Mouse (Mus musculus): ENCODE measurements around the gene Zc3h4.
A peak's percentile ranks its signal among the peaks of the same experiment; 100 is the strongest.
"Not testable (repeated sequence)": the region's sequence is repeated elsewhere in the genome, so short reads cannot be mapped to it uniquely, and the experiment has no call there.

The Zc3h4 gene

DNA sequence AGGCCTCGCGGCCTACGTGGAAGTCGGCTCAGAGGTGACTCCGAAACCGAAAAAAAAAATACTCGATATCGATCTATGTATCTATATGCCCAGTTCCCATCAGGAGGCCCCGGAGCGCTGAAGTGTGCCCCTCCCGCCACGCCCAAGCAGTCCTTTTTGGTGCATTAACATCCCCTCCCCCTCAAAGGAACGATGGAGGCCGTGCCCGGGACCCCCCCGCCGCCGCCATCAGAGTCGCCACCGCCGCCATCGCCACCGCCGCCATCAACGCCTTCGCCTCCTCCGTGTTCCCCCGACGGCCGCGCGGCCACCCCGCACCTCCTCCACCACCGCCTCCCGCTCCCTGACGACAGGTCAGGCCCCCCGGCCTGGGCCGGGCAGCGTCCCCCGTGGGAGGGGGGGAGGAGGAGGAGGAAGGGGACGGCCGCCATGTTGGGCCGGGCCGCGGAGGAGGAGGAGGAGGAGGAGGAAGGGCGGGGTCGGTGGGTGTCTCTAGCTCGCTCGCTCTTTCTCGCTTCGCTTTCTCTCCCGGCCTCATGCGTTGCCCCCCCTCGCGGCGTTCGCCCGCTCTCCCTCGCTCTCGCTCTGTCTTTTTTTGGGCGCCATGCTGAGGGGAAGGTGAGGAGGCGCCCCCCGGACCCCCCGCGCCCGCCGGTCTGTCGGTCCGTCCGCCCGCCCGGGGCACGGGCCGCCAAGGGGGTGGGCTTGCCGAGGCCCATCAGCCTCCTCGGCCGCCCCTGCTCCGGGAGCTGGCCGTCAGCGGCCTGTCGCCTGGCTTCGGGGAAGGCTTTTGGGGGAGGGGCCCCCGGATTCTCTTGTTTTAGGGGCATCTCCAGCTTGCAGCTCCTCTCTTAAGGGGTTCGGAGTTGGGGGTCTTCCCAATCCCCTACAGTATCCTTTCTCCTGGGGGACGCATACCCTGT is at the start of gene Zc3h4:
Zc3h4 (plus strand) TSS at position 222 of the 923 bp plus-strand sequence.
- peak; percentile 95 for DNase-seq (ENCODE audit: low spot score)

DNA sequence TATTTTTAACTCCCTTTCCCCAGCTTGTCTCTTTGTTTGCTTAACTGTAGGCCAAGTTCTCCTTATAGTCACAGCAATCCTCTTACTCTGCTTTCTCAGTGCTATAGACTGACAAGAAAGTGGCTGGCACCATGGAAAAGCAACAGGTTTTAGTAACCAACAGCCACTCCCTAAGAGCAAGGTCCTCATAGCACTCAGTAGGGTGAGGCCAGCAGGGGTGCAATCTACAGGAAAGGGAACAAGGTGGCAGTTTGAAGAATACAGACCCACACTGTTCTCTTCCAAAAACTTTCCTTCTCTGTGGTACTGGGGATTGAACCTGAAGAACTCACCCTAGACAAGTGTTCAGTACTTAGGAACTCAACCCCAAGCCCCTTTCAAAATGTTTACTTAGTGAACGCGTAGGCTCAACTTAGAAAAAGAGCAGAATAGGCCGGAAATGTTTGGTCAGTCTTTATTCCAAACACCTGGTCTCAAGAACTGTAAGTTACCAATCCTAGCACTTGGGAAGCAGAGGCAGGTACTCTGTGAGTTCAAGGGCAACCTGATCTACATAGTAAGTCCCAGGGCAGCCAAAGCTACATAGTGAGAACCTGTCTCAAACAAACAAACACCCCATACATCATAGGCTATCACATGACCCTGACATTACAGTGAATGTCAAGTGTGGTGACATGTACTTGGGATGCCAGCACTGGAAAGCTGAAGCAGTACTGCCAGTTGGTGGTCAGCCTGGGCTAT is 44.7 kb upstream of the Zc3h4 start:
- no peak for DNase-seq (ENCODE audit: low spot score)

DNA sequence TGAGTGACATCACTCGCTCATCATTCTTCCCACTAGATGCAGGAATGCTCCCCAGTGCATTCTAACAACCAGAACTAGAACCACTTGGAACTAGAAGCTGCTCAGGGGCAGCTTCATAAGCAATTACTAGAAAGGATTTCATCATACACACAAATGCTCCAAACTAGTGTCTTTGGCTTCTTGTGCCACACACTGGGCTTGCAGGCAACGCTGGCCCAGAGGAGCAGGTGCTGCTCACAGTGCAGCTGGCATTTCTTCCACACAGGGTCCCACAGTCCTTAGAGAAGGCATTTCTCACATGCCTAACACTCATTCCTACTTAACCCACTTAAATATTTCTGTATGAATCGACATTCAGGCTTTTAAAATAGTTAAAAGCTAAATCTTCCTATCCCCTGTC is 43.1 kb upstream of the Zc3h4 start:
- no peak for DNase-seq (ENCODE audit: low spot score)

DNA sequence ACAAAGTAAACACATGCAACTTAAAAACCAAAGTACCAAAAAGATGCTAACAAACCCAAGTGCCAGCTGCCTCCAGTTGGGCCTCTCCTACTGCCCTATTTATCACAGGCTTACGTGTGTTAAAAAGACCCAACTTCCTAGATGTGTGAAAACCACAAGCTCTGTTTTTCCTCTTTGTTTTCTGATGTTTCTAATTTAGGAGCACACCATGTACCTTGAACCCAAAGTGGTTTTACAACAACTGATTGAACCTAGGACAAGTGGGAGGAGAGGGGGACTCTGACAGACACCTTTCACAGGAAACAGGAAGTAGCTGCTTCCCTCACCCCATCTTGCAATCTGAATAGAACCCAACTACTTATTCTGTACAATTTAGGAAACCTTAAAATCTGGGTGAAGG is 36.4 kb upstream of the Zc3h4 start:
- no peak for DNase-seq (ENCODE audit: low spot score)

DNA sequence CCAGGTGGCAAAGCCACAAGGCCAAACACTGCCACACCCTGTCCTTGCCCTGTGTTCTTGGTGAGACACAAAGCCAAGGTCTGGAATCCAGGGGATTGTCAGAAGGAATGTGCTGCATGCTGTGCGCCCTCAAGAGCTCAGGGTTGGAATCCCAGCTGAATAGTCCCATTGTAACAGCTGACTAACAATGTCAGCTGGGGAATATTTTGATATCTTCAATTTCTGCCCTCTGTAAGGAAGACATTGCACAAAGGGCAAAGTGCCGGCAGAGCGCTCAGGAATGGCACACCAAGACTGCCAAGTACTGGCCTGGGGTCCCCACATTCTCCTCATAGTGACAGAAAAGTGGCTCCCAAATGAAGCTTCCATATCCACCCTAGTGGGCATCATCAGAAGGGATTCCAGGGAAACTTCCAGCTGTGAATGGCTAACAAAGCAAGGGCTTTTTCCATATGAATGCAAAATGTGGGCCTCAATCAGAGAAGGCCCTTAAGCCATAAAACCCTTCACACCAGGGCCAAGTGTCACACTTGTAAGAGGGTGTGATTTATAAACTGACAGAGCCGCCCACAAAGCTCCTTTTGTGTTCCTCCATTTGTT is 35.7 kb upstream of the Zc3h4 start:
- no peak for DNase-seq (ENCODE audit: low spot score)

DNA sequence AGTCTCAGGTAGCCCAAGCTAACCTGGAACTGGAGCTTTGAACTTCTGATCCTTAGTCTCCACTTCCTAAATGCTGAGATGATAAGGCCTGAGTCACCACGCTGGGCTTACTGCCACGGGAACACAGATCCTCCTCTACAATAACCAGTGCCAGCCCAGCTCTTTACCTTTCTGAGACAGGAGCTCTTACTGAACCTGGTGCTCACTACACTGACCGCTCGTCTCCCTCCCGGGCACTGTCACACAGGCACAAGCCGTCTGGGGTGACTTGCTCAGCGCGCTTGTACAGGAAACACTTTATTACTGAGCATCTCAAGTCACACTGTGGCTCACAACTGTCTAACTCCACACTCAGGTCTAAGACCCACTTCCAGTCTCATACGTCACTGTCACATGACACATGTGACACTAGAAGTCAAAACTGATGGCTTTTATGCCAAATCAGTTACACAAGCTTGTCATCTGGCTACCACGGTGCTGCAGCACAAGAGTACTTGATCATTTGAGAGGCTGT is 34.5 kb upstream of the Zc3h4 start:
- DNase-seq (ENCODE audit: low spot score) = no peak

DNA sequence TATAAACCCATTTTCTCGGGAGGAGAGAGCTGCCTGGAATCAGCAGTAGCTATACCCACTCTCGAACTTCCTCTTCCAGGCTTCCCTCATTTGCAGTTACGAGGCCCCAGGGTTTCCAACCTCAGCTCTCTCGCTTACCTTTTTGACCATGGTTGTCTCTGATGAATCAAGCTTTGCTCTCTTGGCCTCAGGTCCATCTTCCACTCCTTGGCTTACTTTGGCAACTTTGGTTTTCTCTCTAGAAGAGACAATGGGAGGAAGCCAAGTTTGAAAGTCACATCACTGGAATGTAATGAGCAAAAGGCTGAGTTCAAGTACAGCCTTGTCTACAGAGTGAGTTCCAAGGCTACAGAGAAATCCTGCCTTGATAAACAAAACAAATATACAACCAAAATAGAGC is 34.0 kb upstream of the Zc3h4 start:
- no peak for DNase-seq (ENCODE audit: low spot score)

DNA sequence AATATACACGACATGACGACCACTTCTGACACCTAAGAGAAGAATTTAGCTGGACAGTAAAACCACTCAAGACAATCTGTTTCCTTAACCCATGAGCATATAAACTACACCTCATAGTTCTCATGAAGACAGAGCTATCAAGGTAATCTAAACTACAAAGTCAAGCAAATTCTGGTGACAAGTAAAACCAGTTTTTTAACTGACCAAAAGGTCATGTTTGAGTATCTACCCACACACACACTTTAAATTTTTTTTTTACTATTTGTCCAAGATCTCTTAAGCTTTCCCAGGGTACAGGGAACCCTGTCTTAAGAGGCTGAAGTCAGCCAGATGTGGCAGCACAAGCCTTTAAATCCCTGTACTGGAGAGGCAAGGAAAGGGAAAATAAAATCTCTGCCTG is 31.9 kb upstream of the Zc3h4 start:
- DNase-seq (ENCODE audit: low spot score) = no peak

DNA sequence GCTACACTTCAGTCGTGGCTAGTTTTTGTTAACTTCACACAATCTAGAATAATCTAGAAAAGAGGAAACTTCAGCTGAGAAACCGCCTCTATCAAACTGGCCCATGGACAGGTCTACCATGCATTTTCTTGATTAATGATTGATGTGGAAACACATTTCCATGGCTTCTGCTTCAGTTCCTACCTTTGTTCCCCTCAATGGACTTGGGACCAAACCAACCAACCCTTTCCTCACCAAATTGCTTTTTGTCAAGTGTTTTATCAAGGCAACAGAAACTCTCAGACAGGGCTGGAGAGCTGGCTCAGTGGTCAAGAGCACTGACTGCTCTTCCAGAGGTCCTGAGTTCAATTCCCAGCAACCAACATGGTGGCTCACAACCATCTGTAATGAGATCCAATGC is 30.1 kb upstream of the Zc3h4 start:
- no peak for DNase-seq (ENCODE audit: low spot score)

DNA sequence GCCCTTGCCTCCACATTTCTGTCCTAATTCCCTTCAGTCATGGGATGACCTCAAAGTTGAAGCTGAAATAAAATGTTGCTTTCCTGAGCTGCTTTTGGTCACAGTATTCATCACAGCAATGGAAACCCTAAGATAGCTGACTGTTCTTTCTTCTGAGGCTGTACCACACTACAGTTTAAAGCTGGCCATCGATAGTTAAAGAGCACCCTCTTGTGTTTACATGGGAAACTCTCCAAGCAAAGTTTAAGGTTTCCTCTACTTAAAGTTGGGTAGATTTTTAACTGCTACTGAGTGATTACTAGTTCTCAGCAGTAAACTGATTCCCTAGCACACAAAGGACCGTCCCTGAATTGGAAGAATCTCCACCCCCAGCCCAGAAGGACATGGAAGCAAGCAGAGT is 27.0 kb upstream of the Zc3h4 start:
- DNase-seq (ENCODE audit: low spot score) = no peak

DNA sequence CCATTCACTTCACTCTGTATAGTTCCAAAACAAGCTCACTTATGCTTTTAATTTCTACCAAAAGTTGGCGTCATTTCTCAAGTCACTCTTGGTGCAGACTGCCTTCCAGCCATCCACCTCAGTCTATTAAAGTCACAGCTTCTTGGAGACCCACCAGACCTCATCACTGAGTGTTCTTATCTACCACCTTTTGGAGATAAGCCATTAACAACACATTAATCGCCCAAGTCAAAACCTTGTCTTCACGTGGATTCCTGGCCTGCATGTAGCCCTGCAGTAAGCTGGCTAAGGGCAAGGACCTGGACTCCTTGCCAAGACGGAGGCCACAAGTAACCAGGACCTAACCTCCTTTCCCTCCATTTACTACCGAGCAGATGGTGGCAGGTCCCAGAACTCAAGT is 25.7 kb upstream of the Zc3h4 start:
- no peak for DNase-seq (ENCODE audit: low spot score)

DNA sequence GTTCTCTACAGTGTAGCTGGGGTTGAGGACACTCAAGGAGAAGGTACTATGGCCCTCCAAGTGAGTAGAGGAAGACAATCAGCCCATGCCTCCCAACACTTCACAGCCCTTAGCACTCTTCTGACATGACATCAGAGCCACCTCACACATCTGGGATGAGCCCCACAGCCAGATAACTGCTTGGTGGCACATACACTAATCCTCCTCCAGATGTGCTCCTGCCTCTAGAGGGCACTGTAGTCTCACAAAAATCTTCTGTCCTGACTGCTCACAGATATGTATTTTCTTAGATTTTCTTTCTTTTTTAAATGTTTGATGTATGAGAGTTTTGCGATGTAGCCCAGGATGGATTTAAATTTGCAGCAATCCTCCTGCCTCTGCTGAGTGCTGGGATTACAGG is 24.2 kb upstream of the Zc3h4 start:
- no peak for DNase-seq (ENCODE audit: low spot score)

DNA sequence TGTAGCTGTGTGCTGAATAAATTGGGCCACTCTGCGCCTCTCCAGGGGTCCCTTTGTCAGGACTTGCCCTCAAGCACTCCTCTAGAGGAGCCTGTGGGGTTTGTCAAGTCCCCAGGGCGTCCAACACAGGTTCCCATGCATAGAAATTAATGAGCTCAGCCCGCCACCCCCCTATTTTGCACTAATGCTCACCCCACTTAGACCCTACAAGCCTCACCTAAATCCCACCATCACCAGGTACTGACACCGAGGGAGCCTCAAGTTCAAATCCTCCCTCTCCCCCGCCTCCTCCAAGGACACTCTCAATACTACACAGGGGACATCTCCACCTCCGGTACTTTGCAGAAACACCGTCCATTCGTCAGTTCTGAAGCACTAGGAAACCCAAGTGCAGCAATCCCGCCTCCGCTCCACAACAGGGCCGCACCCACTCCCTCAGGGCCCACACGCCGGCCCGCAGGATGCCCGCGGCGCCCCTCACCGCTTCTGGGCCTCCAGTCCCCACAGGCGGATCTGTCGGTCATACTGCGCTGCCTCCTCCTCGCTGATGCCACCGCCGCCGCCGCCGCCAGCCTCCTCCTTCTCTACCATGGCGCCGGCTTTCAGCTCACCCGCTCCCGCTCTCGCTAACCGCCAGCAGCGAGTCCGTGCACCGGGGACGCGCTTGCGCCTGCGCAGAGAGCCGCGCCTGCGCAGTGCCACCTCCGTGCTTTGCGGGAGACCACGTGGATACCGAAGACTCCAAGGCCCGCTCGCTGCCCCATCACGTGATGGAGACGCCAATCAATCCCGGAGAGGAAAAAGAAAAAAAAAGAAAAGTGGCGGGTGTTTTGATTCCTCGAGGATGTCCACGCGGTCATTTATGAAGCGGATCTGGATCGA is 13.3 kb upstream of the Zc3h4 start, which contains the start of gene Sae1:
Sae1 (minus strand) TSS at position 647 of the 882 bp plus-strand sequence.
- peak; percentile 94 for DNase-seq (ENCODE audit: low spot score)

DNA sequence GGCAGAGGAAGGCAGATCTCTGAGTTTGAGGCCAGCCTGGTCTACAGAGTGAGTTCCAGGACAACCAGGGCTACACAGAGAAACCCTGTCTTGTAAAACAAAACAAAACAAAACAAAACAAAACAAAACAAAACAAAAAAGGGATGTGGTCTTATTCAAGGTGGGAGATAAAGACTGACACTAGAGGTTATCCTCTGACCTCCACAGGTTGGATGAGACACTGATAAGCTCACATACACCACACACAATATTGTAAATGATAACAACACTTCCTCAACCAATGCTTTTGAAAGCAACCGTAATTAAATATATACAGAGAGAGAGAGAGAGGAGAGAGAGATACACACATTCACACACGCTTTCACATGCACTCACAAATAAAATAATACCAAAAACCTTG is 10.8 kb upstream of the Zc3h4 start:
- not testable (repeated sequence) for DNase-seq (ENCODE audit: low spot score)

DNA sequence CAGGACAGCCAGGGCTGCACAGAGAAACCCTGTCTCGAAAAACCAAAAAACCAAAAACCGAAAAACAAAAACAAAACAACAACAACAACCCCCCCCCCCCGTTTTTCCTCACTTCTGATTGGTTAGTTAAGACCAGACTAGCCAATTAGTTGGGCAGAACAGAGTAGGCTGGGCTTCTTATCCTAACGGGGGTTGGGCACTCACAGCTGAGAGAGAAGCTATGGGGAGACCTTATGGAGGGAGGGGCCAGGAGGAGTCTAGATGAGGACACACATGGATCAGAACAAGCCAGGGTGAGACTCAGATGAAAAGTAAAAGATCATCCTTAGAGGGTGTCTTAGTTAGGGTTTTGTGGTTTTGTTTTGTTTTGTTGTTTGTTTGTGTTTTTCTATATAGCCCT is 7.8 kb upstream of the Zc3h4 start:
- no peak for DNase-seq (ENCODE audit: low spot score)

DNA sequence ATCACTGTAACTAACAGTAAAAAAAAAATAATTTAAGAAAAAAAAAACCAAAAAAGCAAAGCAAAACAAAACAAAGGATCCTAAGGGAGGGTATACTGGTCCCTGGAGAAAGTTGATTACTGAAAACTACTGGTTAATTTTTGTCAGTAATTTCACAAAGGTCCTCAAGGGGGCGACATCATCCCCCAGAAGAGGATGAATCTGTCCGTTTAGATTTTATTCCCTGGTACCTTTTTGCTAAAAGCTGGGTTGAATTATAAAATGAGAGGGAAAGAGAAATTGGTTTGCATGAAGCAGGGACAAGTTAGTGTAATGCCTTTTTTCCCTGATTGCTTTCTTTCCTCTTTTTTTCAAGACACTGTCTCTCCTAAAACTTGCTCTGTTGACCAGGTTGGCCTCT is 4.8 kb upstream of the Zc3h4 start:
- DNase-seq (ENCODE audit: low spot score) = no peak

DNA sequence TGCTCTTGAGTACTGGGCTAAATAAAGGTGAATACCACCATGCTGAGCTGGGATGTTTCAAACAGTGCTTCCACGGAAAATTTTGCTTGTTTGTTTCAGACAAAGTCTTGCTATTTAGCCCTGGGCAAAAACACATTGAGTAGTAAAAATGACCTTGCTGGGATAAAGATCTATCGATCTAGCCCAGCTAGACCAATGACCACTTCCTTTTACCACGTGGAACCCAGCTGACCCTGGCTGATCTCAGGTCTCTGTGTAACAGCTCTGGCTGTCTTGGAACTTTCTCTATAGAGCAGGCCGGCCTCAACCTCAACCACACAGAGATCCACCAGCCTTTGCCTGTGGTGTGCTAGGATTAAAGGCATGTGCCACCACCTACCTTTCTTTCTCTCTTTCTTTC is 3.2 kb upstream of the Zc3h4 start:
- no peak for DNase-seq (ENCODE audit: low spot score)

DNA sequence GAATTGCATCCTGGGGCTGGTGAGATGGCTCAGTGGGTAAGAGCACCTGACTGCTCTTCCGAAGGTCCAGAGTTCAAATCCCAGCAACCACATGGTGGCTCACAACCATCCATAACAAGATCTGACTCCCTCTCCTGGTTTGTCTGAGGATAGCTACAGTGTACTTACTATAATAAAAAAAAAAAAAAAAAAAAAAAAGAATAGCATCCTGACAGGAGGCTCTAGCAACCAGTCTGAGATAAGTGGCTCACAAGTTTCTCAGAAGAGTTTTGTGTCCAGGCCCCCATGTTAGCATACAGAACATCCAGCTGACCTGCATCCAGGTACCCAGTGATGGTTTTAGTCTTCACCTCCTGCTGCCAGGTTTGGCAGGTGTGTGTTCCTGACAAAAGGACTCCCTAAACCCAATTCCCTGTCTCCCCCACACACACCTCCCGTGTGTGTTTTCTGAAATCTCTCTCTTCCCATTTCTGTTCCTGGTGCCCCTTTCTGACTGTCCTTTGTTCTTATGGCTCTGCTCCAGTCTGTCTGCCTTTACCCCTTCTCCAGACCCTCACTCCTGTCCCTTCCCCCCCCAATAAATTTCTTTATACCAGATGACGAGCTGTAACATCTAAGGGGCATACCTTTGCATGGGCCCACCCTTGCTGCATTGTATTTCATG is 2.2 kb upstream of the Zc3h4 start:
- DNase-seq (ENCODE audit: low spot score) = no peak

DNA sequence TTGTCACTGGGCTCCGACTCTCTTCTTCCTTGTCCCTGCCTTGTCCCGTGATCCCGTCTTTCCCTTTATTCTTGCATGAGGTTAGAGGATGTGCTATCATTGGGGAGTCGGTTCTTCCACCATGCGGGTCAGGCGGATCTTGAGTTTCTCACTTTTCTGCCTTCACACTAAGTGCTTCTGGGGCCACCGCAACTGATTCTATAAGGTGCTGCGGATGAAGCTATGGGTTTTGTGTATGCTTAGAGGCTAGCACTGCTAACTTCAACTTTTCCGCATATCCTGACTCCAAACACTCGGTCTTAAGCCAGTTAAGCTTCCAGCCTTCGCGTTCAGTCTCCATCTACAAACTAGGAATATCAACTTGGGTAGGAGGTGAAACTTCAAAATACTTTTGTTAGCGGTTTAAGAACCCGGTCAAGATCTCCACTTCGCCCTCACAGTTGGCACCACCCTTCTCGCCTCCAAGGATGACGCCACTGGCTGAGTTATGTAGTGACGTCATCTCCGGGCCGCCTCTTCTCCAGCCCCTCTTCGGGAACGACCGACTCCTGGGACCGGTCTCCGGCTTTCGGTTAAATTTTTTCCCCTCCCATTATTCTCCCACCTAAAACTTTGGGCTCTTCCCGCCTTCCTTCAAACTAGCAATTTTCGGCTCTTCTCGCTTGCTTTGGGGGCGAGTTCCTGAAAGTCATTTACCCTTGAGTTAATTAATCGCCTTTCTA is 1.5 kb upstream of the Zc3h4 start:
- DNase-seq (ENCODE audit: low spot score) = peak; percentile 72
